Mouse (Mus musculus) megakaryocyte progenitor cell, adult 5-6 weeks (primary cell): Measurements from ENCODE around the gene Tldc1. TPM values are rescaled to one million over a fixed set of nuclear protein-coding genes. Genes with fewer than 3 reads are reported as not detected.

Source experiments
- ATAC-seq: replicated peaks from 2 replicates; pipeline ENCODE4 v1.8.0; 2016; ENCODE audit warnings: mild to moderate bottlenecking, moderate TSS enrichment, inconsistent platforms; ENCODE audit not compliant: poor library complexity
- total RNA-seq, 2 experiments: library from RNA; stranded (forward) in 1 of 2; stranded (reverse) in 1 of 2; fragments of 157-497, 149-512 nt in 1 of 2; fragments of 200-1000 nt in 1 of 2; gene quantifications; 2 replicates each; pipeline versions ENCODE4 v1.2.3 to v1.2.4; 2015 to 2017

The Tldc1 gene
- total RNA-seq (2015), result 2.6 TPM in 2 replicates
- total RNA-seq (2017), result 3.8 and 4.2 TPM in 2 replicates

DNA sequence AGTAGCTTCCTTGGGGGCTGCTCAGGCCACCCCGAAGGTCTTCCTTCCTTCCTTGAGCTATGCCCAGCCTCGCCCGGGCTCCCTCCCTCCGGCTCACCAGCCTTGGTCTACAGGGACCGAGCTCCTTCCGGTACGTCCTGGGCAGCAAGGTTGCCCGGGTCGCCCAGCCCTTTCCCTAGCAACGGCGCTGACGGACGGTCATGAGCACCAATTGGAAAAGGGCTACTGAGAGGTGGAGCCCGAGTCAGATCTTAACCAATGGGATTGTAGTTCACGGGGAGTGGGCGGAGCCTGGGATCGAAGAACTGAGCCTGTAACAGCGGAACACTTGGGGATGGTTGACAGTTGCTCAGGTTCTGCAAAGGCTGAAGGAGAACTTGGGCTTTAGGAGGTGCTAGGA lies at the start of gene Tldc1:
Gene Tldc1 (minus strand): TSS at position 154 of the 400 bp plus-strand sequence.
- ATAC-seq, result peak; percentile 88

- 0 out of 2 replicates have a peak, but pooled peaks have one; percentile 11 for ATAC-seq
These were observed 49.5 kb upstream of the Tldc1 start for GRCm38 (mm10) chr8:119827721-119828153.

- peak; percentile 10; the same call in 1 of the 2 replicates for ATAC-seq
These were observed 48.8 kb upstream of the Tldc1 start for GRCm38 (mm10) chr8:119826982-119827381.

DNA sequence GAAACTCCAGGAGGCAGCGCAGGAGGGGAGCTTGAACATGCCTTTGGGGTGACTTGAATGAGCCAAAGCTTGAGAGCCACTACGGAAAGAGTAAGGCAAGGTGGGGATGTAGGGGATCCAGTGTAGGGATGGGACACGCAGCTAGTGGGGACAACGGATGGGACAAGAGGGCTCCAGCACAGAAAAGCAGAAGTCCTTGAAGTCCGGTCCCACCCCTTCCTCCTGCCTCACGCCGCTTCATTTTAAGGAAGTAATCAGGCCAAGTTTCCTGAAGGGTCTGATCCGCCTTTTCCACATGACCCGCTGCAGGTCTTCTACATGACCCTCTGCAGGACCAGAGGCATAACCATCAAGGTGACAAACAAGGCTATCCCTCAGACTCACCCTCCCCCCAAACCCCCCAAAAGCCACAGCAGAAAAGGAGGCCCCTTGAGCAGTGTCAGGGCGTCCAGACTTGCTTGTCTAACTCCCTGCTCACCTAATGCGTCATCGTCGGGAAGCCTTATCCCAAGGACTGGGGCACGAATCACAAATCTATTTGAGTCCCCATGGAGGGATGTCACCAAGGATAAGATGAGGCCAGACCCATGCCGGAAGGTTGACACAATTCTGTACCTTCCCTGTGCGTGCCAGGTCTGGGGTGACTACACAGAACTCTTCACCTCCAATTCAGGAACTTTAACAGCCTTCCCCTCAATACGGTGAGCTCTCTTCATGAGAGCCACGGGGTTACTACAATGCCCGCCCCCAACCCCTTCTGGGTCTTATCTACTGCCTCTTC lies 47.9 kb upstream of the Tldc1 start:
- peak; percentile 56 for ATAC-seq

DNA sequence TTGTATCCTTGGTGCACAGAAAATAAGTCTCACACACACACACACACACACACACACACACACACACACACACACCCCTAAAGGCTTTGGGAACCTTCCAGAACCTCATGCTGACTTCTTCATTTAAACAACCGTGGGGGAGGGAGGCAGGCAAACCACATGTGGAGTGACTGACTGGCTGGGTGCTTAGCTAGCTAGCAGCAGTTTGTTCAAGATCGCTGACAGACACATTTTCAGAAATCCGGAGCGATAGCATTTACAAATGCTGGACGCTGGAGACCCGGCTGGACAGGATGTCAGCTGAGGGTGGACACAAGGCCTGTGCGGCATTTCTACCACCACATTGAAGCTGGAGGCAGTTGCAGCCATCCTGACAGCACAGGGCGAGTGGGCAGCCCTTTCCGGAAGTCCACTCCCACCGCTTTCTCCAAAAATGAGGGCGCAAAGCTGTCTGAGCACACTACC lies 46.6 kb upstream of the Tldc1 start:
- ATAC-seq, result peak; percentile 21

- no peak for ATAC-seq
These were observed 45.9 kb upstream of the Tldc1 start for GRCm38 (mm10) chr8:119824100-119824499.

GRCm38 (mm10) chr8:119823278-119823677 lies 45.1 kb upstream of the Tldc1 start:
- ATAC-seq, result no peak

- ATAC-seq, result no peak
These were observed 43.5 kb upstream of the Tldc1 start for GRCm38 (mm10) chr8:119821691-119822090.

- ATAC-seq, result no peak
These were observed 41.8 kb upstream of the Tldc1 start for GRCm38 (mm10) chr8:119819976-119820375.

GRCm38 (mm10) chr8:119819316-119819715 lies 41.1 kb upstream of the Tldc1 start:
- ATAC-seq, result no peak

GRCm38 (mm10) chr8:119817446-119817845 lies 39.2 kb upstream of the Tldc1 start:
- ATAC-seq, result 0 out of 2 replicates have a peak, but pooled peaks have one; percentile 6

DNA sequence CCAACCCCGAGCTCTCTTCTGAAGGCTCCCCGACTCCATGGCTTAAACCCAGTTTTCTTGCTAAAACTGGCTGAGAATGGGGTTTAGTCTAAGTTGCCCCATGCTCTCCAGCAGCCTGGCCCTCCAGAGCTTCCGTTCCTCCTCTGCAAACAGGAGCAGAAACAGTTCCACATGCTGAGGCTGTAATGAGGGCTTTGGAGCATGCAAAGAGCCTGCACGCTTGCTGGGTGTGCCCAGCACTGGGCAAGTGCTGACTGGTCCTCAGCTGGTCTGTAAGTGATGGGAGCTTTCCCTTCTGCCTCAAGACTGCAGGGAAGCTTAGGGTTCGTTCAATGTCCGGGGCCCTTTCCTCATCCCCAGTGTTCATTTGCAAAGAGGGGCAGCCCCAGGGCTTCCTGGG lies 38.0 kb upstream of the Tldc1 start:
- no peak for ATAC-seq

DNA sequence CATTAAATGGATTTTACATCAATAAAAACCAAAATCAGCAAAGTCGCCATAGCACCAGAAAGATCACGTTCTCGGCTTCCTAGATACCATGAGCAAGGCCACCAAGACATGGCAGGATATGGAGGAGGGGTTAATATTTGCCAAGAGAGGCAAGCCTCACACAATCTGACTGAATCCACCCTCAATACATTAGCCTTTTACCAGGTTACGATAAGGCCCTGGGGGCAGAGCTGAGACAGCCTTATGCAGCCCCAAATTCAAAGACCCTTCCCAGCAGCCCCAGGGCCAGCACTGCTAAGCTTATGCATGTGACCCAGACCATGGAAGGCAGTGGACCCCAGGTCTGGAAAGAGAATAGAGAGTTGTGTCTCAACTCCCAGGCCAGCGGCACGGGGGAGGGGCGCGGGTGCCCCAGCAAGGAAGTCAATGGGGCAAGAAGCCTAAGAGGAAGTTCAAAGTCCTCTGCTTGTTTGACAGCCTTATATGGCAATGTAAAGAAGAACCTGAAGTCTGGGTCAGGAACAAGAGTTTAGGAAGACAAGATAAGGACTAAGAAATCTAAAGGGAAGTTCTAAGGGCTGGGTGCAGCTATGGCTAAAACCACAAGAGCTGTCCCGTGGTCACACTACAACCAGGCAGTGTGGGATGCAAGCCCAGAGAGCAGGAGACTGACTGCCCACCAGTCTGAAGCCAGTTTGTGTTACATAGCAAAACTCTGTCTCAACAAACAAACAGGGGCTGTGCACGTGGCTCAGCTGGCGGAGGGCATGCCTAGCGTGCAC lies 34.6 kb upstream of the Tldc1 start:
- peak; percentile 79 for ATAC-seq

DNA sequence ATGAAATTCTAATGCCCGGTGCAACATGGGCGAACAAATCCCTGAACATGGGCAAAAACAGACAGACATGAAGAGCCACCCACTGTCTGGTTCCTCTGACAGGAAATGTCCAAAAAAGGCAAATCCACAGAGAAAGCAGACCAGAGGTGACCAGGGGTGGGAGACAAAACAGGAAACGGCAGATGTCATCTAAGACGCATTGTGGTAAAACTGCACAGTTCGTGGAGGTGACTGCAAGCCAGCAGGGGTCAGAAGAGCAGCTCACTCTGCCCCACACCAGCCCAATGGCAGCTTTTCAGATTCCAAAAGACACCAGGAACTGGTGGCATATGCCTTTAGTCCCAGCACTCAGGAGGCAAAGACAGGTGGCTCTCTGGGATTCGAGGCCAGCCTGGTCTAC lies 33.7 kb upstream of the Tldc1 start:
- ATAC-seq, result peak; percentile 58

DNA sequence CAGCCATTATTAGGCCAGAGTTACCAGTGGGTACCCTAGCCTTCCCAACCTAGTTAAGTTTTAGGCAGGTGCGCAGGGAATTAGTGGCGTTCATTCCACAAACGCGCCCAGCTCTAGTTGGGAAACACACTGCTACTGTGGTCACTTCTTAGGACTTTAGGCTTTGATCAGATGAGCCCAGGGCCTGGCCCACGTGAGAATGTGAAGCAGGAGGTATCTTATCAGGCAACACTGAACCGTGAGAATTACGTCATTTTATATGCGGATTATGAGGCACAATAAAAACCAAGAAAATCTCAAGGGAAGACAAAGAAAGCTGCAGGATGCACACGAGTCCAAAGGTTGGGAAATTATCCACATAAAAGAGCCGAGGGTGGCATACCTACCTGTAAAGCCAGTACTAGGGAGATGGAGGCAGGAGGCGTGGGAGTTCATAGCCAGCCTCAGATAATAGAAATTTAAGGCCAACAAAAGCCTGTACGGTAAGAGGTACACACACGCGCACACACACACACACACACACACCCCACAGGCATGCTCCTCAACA lies 32.8 kb upstream of the Tldc1 start:
- no peak for ATAC-seq

DNA sequence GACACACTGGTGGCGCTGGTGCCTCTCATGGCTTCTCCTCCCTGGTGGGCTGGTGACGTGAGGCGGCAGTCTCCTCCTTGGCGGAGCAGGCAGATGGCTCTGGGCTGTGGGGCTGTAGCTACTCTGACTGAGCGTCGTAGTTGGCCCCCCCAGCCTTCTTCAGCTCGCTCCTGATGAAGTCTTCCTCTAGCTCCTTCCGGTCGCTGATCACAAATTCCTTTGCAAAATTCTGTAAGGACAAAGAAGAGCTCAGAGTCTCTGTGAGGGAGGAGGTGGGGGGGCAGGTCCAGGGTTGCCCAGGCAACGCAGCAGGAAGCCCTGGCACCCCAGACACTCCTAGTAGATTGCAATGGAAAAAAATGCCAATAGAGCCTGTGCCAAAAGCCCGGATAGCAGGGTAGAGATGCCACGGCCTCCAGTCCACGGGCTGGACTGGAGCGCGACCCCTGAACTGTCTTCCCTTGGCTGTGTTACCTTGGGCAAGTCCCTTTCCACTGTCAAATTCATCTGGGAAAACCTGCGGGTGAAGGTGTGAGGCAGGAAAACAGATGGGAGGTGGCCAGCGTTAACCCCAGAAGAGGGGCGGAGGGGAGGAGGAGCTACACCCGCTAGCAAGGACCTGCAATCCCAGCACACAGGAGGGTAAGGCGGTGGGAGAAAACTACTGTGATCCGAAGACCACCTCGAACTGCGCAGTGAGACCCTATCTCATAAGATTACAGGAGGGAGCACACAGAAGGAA lies 32.1 kb upstream of the Tldc1 start:
- ATAC-seq, result no peak

GRCm38 (mm10) chr8:119809620-119810019 lies 31.4 kb upstream of the Tldc1 start:
- ATAC-seq, result no peak

DNA sequence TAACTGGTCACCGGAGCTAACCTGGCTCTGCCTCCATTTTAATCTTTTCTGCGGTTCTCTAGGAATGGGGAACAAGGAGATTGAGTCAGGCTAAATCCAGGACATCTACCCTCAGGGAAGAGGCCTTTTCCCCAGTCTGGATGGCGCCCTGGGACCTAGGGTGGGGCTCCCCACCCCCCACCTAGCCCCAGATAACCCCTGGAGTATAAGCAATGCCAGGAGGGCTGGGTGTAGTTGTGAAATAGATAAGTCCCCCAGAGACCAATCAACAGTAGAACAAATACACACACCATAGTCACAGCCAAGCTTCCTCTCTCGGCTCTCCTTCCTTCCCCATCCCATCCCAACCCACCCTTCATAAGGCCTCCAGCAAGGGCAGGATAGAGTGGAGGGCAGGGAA lies 29.5 kb upstream of the Tldc1 start:
- no peak for ATAC-seq

DNA sequence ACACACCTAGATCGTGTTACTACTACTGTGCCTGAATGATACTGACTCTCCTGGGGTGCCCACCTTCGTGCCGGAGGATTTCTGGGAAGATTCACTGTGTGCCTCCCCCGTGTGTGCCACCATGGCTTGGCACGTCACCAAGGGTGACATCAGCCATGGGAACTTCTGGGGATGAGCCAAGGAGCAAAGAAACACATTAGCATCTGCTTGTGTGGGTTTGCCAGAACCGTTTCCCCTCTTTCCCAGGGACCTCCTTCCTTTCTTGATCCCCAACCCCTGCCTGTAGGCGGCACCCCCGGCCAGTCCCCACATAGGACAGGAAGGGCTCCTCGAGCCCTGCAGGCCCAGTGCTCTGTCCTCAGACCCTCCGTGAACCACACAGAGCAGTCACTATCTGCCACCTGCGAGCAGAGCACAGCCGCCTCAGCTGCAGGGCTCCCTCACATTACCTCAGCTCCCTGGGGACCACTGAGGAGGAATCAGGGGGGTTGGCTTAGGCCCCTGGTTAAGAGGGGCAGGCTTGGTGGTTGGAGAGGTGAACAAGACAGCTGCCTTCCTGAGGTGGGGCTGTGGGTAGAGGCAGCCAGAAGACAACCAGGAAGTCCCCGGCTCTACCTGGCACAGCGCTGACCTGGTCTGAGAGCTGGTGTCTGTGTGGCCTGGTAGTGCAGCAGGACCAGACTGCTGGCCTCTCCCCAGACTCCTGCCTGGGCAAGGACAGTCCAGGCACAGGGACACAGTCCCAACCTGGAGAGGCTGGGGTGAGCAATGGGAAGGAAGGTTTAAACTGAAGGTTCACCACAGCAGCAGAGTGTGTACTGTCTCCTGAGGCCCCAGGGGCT lies 28.4 kb upstream of the Tldc1 start:
- ATAC-seq, result peak; percentile 9; the same call in 1 of the 2 replicates

DNA sequence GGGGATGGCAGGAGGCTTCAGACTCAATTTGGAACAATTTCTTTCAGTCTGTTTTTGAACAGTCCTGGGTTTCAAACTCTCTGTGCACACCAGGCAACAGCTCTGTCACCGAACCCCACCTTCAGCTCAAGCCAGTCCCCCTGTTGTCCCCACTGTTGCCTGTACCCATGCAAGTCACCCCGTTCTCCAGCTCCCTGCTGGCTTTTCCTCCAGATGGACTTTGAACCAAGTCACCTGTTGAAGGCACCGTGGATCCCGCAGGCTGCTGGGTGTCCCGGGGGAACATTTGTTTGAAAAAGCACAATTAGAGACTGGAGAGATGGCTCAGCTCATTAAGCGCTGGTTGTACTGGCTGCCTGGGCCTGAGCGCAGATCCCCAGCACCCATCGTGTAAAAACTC lies 27.1 kb upstream of the Tldc1 start:
- ATAC-seq, result no peak
